Mouse (Mus musculus): ENCODE measurements around the gene Slc34a2. TPM values are rescaled to one million over a fixed set of nuclear protein-coding genes. Genes with fewer than 3 reads are reported as not detected.

Slc34a2 gene
- polyA plus RNA-seq, 1 experiment from 2014 or later, result 19.7 TPM

DNA sequence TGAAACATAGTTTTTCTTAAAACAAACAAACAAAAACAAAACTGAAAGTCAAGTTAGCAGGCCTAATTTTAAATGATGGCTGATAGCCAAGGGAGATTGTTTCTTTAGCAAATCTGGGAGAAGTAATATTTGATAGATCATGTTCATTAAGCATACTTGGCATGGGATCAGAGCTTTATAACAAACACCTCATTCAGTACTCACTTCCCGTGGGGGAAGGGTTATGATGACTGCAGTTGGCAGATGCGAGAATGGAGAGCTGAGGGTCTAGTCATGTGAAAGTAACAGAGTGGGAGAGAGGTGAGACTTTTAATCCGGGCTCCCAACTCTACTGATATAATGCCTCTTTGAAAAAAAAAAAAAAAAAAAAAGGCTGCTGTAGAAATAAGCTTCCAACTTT, 81.8 kb downstream of the Slc34a2 start:
- Histone ChIP-seq H3K9me3 (no peaks in the 10 kb centered on the region), H3K27ac (no peak overlapping the region; the same call in 1 of the 2 replicates), H3K36me3 (no peaks in the 10 kb centered on the region), H3K4me1 (0 out of 2 replicates have a peak, but pooled peaks cover 5% of the 10 kb centered on the region), H3K4me3 (no peak overlapping the region), H3K27me3 (no peaks in the 10 kb centered on the region), H3K4me2 (no peak overlapping the region), H3K9ac (no peak overlapping the region)
- 16% methylated on average over 3 of the region's 3 CpGs for WGBS
- peak; percentile 88; the same call in 1 of the 2 replicates for ATAC-seq (ENCODE audit: borderline replicate concordance, extremely low read depth, low FRiP score, low TSS enrichment)

Other genes starting within 250 kb of the Slc34a2 start
- 107 and 113 TPM in 2 replicates for gene Anapc4, start 204.1 kb upstream of the Slc34a2 start, polyA plus RNA-seq (2015; fragmentation: Nextera tagmentation; extraction: Ambion mirVana)
- 5.4 and 6.1 TPM in 2 replicates for gene Sel1l3, start 175.8 kb downstream of the Slc34a2 start, polyA plus RNA-seq (2015; fragmentation: Nextera tagmentation; extraction: Ambion mirVana)
- gene Smim20, start 229.0 kb downstream of the Slc34a2 start, polyA plus RNA-seq (2015; fragmentation: Nextera tagmentation; extraction: Ambion mirVana), result 88.2 and 89.1 TPM in 2 replicates